Mouse (Mus musculus) forebrain, embryonic 14.5 days (tissue): ENCODE measurements around the gene Ttc29. TPM values are rescaled to one million over a fixed set of nuclear protein-coding genes. Genes with fewer than 3 reads are reported as not detected.

ENCODE experiments used
- ATAC-seq: fragments of 200-750 bp; cut with Nextera tagmentation; 2 replicates; pipeline ENCODE4 v1.8.0; 2017; ENCODE audit warnings: mild to moderate bottlenecking, moderate library complexity
- DNase-seq: peaks from one replicate; pipeline ENCODE4 v3.0.0-alpha.2; 2015; ENCODE audit warnings: low spot score
- H3K27ac ChIP-seq: fragments of 300-500 bp; sonication (generic); 2 replicates; pipeline ENCODE4 v1.5.1; 2014; ENCODE audit warnings: low read depth, mild to moderate bottlenecking, control low read depth, low read length, moderate library complexity
- H3K27me3 ChIP-seq: fragments of 300-500 bp; sonication (generic); replicated peaks from 2 replicates; pipeline ENCODE4 v1.6.1; 2014; ENCODE audit warnings: low read length, control low read depth, mixed read lengths; ENCODE audit not compliant: control insufficient read depth, insufficient read depth
- H3K36me3 ChIP-seq: fragments of 300-500 bp; sonication (generic); 2 replicates; pipeline ENCODE4 v1.6.1; 2014; ENCODE audit warnings: low read length, control low read depth; ENCODE audit not compliant: control insufficient read depth, insufficient read depth
- H3K4me1 ChIP-seq: fragments of 300-500 bp; sonication (generic); 2 replicates; pipeline ENCODE4 v1.6.1; 2014; ENCODE audit warnings: antibody characterized with exemption, low read length, control low read depth; ENCODE audit not compliant: control insufficient read depth, insufficient read depth
- H3K4me2 ChIP-seq: fragments of 300-500 bp; sonication (generic); 2 replicates; pipeline ENCODE4 v1.6.1; 2014; ENCODE audit warnings: mild to moderate bottlenecking, control low read depth, low read length
- H3K4me3 ChIP-seq: fragments of 300-500 bp; sonication (generic); 2 replicates; pipeline ENCODE4 v1.5.1; 2014; ENCODE audit warnings: low read depth, low read length, control low read depth
- H3K9ac ChIP-seq: fragments of 300-500 bp; sonication (generic); 2 replicates; pipeline ENCODE4 v1.6.1; 2014; ENCODE audit warnings: mild to moderate bottlenecking, low read length, control low read depth, moderate library complexity
- H3K9me3 ChIP-seq: fragments of 300-500 bp; sonication (generic); replicated peaks from 2 replicates; pipeline ENCODE4 v1.6.1; 2016; ENCODE audit warnings: low read length, control low read depth, mixed read lengths; ENCODE audit not compliant: control insufficient read depth
- WGBS: fragments of 180-500 bp; shearing (Covaris S2); extraction: QIAGEN DNeasy Blood & Tissue Kit; methylation state at CpG from one replicate; pipeline ENCODE4 v1.1.7; 2014; 5-methylcytosine and 5-hydroxymethylcytosine counted together
- polyA plus RNA-seq: library from polyadenylated mRNA; unstranded; fragments of >200 nt; fragmentation: Nextera tagmentation; extraction: Ambion mirVana; gene quantifications from 2 replicates; pipeline ENCODE4 v1.2.1, GENCODE M21; 2014

Ttc29 gene
- polyA plus RNA-seq, 1 experiment from 2014 or later, result 0.41 TPM

DNA sequence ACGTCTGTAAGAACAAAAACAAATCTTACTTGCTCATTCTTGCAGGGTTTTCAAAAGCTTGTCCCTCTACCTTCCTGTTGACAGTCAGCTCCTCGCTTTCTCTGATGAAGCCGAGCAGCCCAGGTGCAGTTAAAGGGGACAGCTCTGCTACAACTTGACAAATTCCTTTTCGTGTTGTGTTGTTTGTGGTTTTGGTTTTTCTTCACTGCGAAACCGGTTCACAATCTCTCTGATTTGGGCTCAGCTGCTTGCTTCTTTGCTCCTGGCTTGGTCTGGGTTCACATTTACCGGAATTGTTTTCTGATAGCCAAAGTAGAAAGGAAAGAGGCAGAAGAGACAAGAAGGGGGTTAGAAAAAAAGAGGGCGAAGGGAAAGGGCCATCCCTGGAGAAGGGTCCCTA, 221.2 kb downstream of the Ttc29 start:
- H3K4me2 ChIP-seq, result peak overlapping the region; percentile 18; the same call in 1 of the 2 replicates
- H3K27ac ChIP-seq, result no peak overlapping the region
- H3K36me3 ChIP-seq, result no peaks in the 10 kb centered on the region
- H3K9ac ChIP-seq, result no peak overlapping the region
- 0 out of 2 replicates have a peak overlapping the region, but pooled peaks have one; percentile 6 for H3K4me3 ChIP-seq
- DNase-seq (no peak), ATAC-seq (no peak)
- H3K9me3 ChIP-seq, result no peaks in the 10 kb centered on the region
- H3K4me1 ChIP-seq, result no peaks in the 10 kb centered on the region
- 1% methylated on average over 8 of the region's 8 CpGs for WGBS
- H3K27me3 ChIP-seq, result peaks cover 84% of the 10 kb centered on the region

GRCm38 (mm10) chr8:78434823-78435623, 221.9 kb downstream of the Ttc29 start:
- no peaks in the 10 kb centered on the region for H3K4me1 ChIP-seq
- ATAC-seq (no peak), DNase-seq (no peak)
- H3K36me3 ChIP-seq, result no peaks in the 10 kb centered on the region
- WGBS, result under 1% methylated on average over 62 of the region's 62 CpGs
- H3K4me2 ChIP-seq, result peak overlapping the region; percentile 69
- H3K27ac ChIP-seq, result no peak overlapping the region
- peaks cover 81% of the 10 kb centered on the region for H3K27me3 ChIP-seq
- peak overlapping the region; percentile 32; the same call in 1 of the 2 replicates for H3K4me3 ChIP-seq
- no peak overlapping the region for H3K9ac ChIP-seq
- no peaks in the 10 kb centered on the region for H3K9me3 ChIP-seq

DNA sequence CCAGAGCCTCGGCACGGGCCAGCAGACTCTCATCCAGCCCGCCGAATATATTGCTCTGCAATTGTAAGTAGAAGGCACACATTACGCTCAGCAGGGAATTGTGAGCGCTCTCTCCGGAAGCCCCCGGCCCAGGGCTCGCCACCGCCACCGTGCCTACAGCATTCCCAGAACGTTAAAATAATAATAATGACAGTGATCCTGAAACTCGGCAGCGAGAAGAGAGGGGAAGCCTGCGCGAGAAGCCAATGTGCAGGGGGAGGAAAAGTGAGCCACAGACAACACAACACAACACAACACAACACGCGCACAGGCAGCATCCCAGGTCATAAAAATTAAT, 222.5 kb downstream of the Ttc29 start:
- H3K4me3 ChIP-seq, result peak overlapping the region; percentile 32
- peaks cover 81% of the 10 kb centered on the region for H3K27me3 ChIP-seq
- H3K4me2 ChIP-seq, result peak overlapping the region; percentile 69
- H3K27ac ChIP-seq, result no peak overlapping the region
- WGBS, result under 1% methylated on average over 18 of the region's 18 CpGs
- ATAC-seq (no peak), DNase-seq (no peak)
- H3K36me3 ChIP-seq, result no peaks in the 10 kb centered on the region
- H3K9ac ChIP-seq, result no peak overlapping the region
- no peaks in the 10 kb centered on the region for H3K9me3 ChIP-seq
- no peaks in the 10 kb centered on the region for H3K4me1 ChIP-seq

- ATAC-seq, result peak; percentile 68
- peaks cover 85% of the 10 kb centered on the region for H3K27me3 ChIP-seq
- no peaks in the 10 kb centered on the region for H3K4me1 ChIP-seq
- peak within 1 kb of the TSS; percentile 29; the same call in 1 of the 2 replicates for H3K9ac ChIP-seq
- WGBS, result 0% methylated on average over 49 of the region's 54 CpGs
- H3K4me3 ChIP-seq, result peak within 1 kb of the TSS; percentile 32
- peak within 1 kb of the TSS; percentile 69 for H3K4me2 ChIP-seq
- no peak within 1 kb of the TSS for H3K27ac ChIP-seq
- H3K36me3 ChIP-seq, result no peaks in the 10 kb centered on the region
- no peaks in the 10 kb centered on the region for H3K9me3 ChIP-seq
- DNase-seq, result peak; percentile 61
Measured at GRCm38 (mm10) chr8:78436071-78436651, 223.1 kb downstream of the Ttc29 start, which contains the start of gene Pou4f2. Gene Pou4f2, minus strand, starts transcription at chr8:78436645.

GRCm38 (mm10) chr8:78436661-78437060, 223.6 kb downstream of the Ttc29 start:
- Histone ChIP-seq H3K27me3 (peaks cover 86% of the 10 kb centered on the region), H3K9me3 (no peaks in the 10 kb centered on the region), H3K4me2 (peak overlapping the region; percentile 69), H3K9ac (no peak overlapping the region), H3K36me3 (no peaks in the 10 kb centered on the region), H3K4me1 (no peaks in the 10 kb centered on the region), H3K27ac (no peak overlapping the region), H3K4me3 (peak overlapping the region; percentile 32)
- peak; percentile 47 for ATAC-seq
- WGBS, result 0% methylated on average over 11 of the region's 25 CpGs
- no peak for DNase-seq

GRCm38 (mm10) chr8:78437140-78438045, 224.3 kb downstream of the Ttc29 start:
- 1% methylated on average over 32 of the region's 32 CpGs for WGBS
- peak; percentile 21; the same call in 1 of the 2 replicates for ATAC-seq
- Histone ChIP-seq H3K27me3 (peaks cover 84% of the 10 kb centered on the region), H3K9ac (no peak overlapping the region), H3K4me3 (peak overlapping the region; percentile 32), H3K9me3 (no peaks in the 10 kb centered on the region), H3K4me1 (no peaks in the 10 kb centered on the region), H3K27ac (no peak overlapping the region), H3K4me2 (peak overlapping the region; percentile 69), H3K36me3 (no peaks in the 10 kb centered on the region)
- DNase-seq, result no peak

- WGBS, result 1% methylated on average over 18 of the region's 18 CpGs
- Histone ChIP-seq H3K9ac (no peak overlapping the region), H3K36me3 (no peaks in the 10 kb centered on the region), H3K27me3 (peaks cover 83% of the 10 kb centered on the region), H3K9me3 (no peaks in the 10 kb centered on the region), H3K4me1 (no peaks in the 10 kb centered on the region), H3K27ac (no peak overlapping the region), H3K4me2 (peak overlapping the region; percentile 8; the same call in 1 of the 2 replicates), H3K4me3 (no peak overlapping the region)
- no peak for ATAC-seq
- peak; percentile 47 for DNase-seq
Measured at GRCm38 (mm10) chr8:78438121-78438520, 225.0 kb downstream of the Ttc29 start.

- Histone ChIP-seq H3K4me2 (no peak overlapping the region), H3K27me3 (peaks cover 43% of the 10 kb centered on the region), H3K4me1 (no peaks in the 10 kb centered on the region), H3K9me3 (no peaks in the 10 kb centered on the region), H3K36me3 (no peaks in the 10 kb centered on the region), H3K9ac (no peak overlapping the region), H3K4me3 (no peak overlapping the region), H3K27ac (no peak overlapping the region)
- no peak for DNase-seq
- ATAC-seq, result no peak
- 80% methylated on average over 1 of the region's 1 CpGs for WGBS
Measured at GRCm38 (mm10) chr8:78442781-78443180, 229.7 kb downstream of the Ttc29 start.
